Mouse (Mus musculus): Measurements from ENCODE around the gene Pih1d1. TPM values are rescaled to one million over a fixed set of nuclear protein-coding genes. Genes with fewer than 3 reads are reported as not detected.
"Not testable (repeated sequence)": the region's sequence is repeated elsewhere in the genome, so short reads cannot be mapped to it uniquely, and the experiment has no call there.

The Pih1d1 gene
- total and polyA plus RNA-seq, 2 experiments from 2014 or later = 77.1 to 104 TPM

GRCm38 (mm10) chr7:45147267-45147666, 6.8 kb upstream of the Pih1d1 start:
- no peak overlapping the region for H3K27ac ChIP-seq (ENCODE audit: low read depth, low read length)
- no peaks in the 10 kb centered on the region for H3K27me3 ChIP-seq (ENCODE audit: insufficient read depth, low read length)
- ATAC-seq (ENCODE audit: low FRiP score) (no peak), DNase-seq (ENCODE audit: low spot score) (no peak)
- H3K4me3 ChIP-seq (ENCODE audit: low read depth, low read length) = no peak overlapping the region
- H3K9ac ChIP-seq (replicated peaks; ENCODE audit: low read length, poor library complexity, severe bottlenecking) = no peak overlapping the region
- H3K4me2 ChIP-seq (ENCODE audit: low read depth, low read length, poor library complexity, severe bottlenecking) = no peak overlapping the region
- no peaks in the 10 kb centered on the region for H3K9me3 ChIP-seq (ENCODE audit: low read length)
- H3K4me1 ChIP-seq (ENCODE audit: insufficient read depth, low read length) = no peaks in the 10 kb centered on the region
- 88% methylated on average over 11 of the region's 11 CpGs for WGBS
- TF ChIP-seq CTCF (IDR thresholded peaks at IDR 0.05) = no peak
- peaks cover 5% of the 10 kb centered on the region; the same call in 1 of the 2 replicates for H3K36me3 ChIP-seq (ENCODE audit: insufficient read depth, low read length)

GRCm38 (mm10) chr7:45147899-45148298, 6.2 kb upstream of the Pih1d1 start:
- no peak for TF ChIP-seq CTCF (IDR thresholded peaks at IDR 0.05)
- no peak overlapping the region for H3K4me3 ChIP-seq (ENCODE audit: low read depth, low read length)
- ATAC-seq (ENCODE audit: low FRiP score) (no peak), DNase-seq (ENCODE audit: low spot score) (no peak)
- no peaks in the 10 kb centered on the region for H3K4me1 ChIP-seq (ENCODE audit: insufficient read depth, low read length)
- H3K36me3 ChIP-seq (ENCODE audit: insufficient read depth, low read length) = peaks cover 5% of the 10 kb centered on the region; the same call in 1 of the 2 replicates
- no peak overlapping the region for H3K27ac ChIP-seq (ENCODE audit: low read depth, low read length)
- no peak overlapping the region for H3K4me2 ChIP-seq (ENCODE audit: low read depth, low read length, poor library complexity, severe bottlenecking)
- no peak overlapping the region for H3K9ac ChIP-seq (replicated peaks; ENCODE audit: low read length, poor library complexity, severe bottlenecking)
- H3K27me3 ChIP-seq (ENCODE audit: insufficient read depth, low read length) = no peaks in the 10 kb centered on the region
- WGBS = 90% methylated on average over 11 of the region's 11 CpGs
- H3K9me3 ChIP-seq (ENCODE audit: low read length) = no peaks in the 10 kb centered on the region

- Histone ChIP-seq H3K9me3 (ENCODE audit: low read length) (no peaks in the 10 kb centered on the region), H3K27me3 (ENCODE audit: insufficient read depth, low read length) (no peaks in the 10 kb centered on the region), H3K9ac (replicated peaks; ENCODE audit: low read length, poor library complexity, severe bottlenecking) (no peak overlapping the region), H3K4me1 (ENCODE audit: insufficient read depth, low read length) (no peaks in the 10 kb centered on the region), H3K36me3 (ENCODE audit: insufficient read depth, low read length) (peaks cover 5% of the 10 kb centered on the region; the same call in 1 of the 2 replicates), H3K4me2 (ENCODE audit: low read depth, low read length, poor library complexity, severe bottlenecking) (no peak overlapping the region), H3K4me3 (ENCODE audit: low read depth, low read length) (no peak overlapping the region), H3K27ac (ENCODE audit: low read depth, low read length) (no peak overlapping the region)
- 64% methylated on average over 4 of the region's 4 CpGs for WGBS
- DNase-seq (ENCODE audit: low spot score) (no peak), ATAC-seq (ENCODE audit: low FRiP score) (no peak)
- no peak for TF ChIP-seq CTCF (IDR thresholded peaks at IDR 0.05)
Measured at GRCm38 (mm10) chr7:45148534-45149098, 5.5 kb upstream of the Pih1d1 start.

GRCm38 (mm10) chr7:45149545-45149944, 4.6 kb upstream of the Pih1d1 start:
- Histone ChIP-seq H3K4me2 (ENCODE audit: low read depth, low read length, poor library complexity, severe bottlenecking) (no peak overlapping the region), H3K4me3 (ENCODE audit: low read depth, low read length) (no peak overlapping the region), H3K4me1 (ENCODE audit: insufficient read depth, low read length) (no peaks in the 10 kb centered on the region), H3K9ac (replicated peaks; ENCODE audit: low read length, poor library complexity, severe bottlenecking) (0 out of 2 replicates have a peak overlapping the region, but pooled peaks have one; percentile 3), H3K27me3 (ENCODE audit: insufficient read depth, low read length) (no peaks in the 10 kb centered on the region), H3K27ac (ENCODE audit: low read depth, low read length) (no peak overlapping the region), H3K36me3 (ENCODE audit: insufficient read depth, low read length) (peaks cover 5% of the 10 kb centered on the region; the same call in 1 of the 2 replicates), H3K9me3 (ENCODE audit: low read length) (no peaks in the 10 kb centered on the region)
- DNase-seq (ENCODE audit: low spot score) (no peak), ATAC-seq (ENCODE audit: low FRiP score) (no peak)
- TF ChIP-seq CTCF (IDR thresholded peaks at IDR 0.05) = no peak
- WGBS = 29% methylated on average over 6 of the region's 6 CpGs

- no peak for TF ChIP-seq CTCF (IDR thresholded peaks at IDR 0.05)
- ATAC-seq (ENCODE audit: low FRiP score) (no peak), DNase-seq (ENCODE audit: low spot score) (no peak)
- Histone ChIP-seq H3K4me3 (ENCODE audit: low read depth, low read length) (no peak overlapping the region), H3K4me1 (ENCODE audit: insufficient read depth, low read length) (no peaks in the 10 kb centered on the region), H3K9me3 (ENCODE audit: low read length) (no peaks in the 10 kb centered on the region), H3K4me2 (ENCODE audit: low read depth, low read length, poor library complexity, severe bottlenecking) (no peak overlapping the region), H3K27me3 (ENCODE audit: insufficient read depth, low read length) (no peaks in the 10 kb centered on the region), H3K36me3 (ENCODE audit: insufficient read depth, low read length) (peaks cover 5% of the 10 kb centered on the region; the same call in 1 of the 2 replicates), H3K27ac (ENCODE audit: low read depth, low read length) (no peak overlapping the region), H3K9ac (replicated peaks; ENCODE audit: low read length, poor library complexity, severe bottlenecking) (no peak overlapping the region)
- WGBS = 62% methylated on average over 4 of the region's 4 CpGs
Measured at GRCm38 (mm10) chr7:45150321-45150720, 3.8 kb upstream of the Pih1d1 start.

- WGBS = 68% methylated on average over 11 of the region's 11 CpGs
- ATAC-seq (ENCODE audit: low FRiP score) (no peak), DNase-seq (ENCODE audit: low spot score) (no peak)
- Histone ChIP-seq H3K9me3 (ENCODE audit: low read length) (no peaks in the 10 kb centered on the region), H3K36me3 (ENCODE audit: insufficient read depth, low read length) (0 out of 2 replicates have a peak, but pooled peaks cover 2% of the 10 kb centered on the region), H3K4me2 (ENCODE audit: low read depth, low read length, poor library complexity, severe bottlenecking) (no peak overlapping the region), H3K27me3 (ENCODE audit: insufficient read depth, low read length) (no peaks in the 10 kb centered on the region), H3K4me1 (ENCODE audit: insufficient read depth, low read length) (no peaks in the 10 kb centered on the region), H3K9ac (replicated peaks; ENCODE audit: low read length, poor library complexity, severe bottlenecking) (no peak overlapping the region), H3K27ac (ENCODE audit: low read depth, low read length) (no peak overlapping the region), H3K4me3 (ENCODE audit: low read depth, low read length) (no peak overlapping the region)
- no peak for TF ChIP-seq CTCF (IDR thresholded peaks at IDR 0.05)
Measured at GRCm38 (mm10) chr7:45151303-45151702, 2.8 kb upstream of the Pih1d1 start.

- ATAC-seq (ENCODE audit: low FRiP score); H3K9ac ChIP-seq (replicated peaks; ENCODE audit: low read length, poor library complexity, severe bottlenecking); H3K4me3 ChIP-seq (ENCODE audit: low read depth, low read length); H3K4me1 ChIP-seq (ENCODE audit: insufficient read depth, low read length); DNase-seq (ENCODE audit: low spot score); H3K27me3 ChIP-seq (ENCODE audit: insufficient read depth, low read length); H3K27ac ChIP-seq (ENCODE audit: low read depth, low read length); H3K36me3 ChIP-seq (ENCODE audit: insufficient read depth, low read length); H3K4me2 ChIP-seq (ENCODE audit: low read depth, low read length, poor library complexity, severe bottlenecking); H3K9me3 ChIP-seq (ENCODE audit: low read length): not testable (repeated sequence)
- WGBS = 84% methylated on average over 2 of the region's 2 CpGs
Measured at GRCm38 (mm10) chr7:45153052-45153451, 1.1 kb upstream of the Pih1d1 start.
